Mouse (Mus musculus) lung, adult 2 months (tissue): ENCODE measurements at regions not wholly inside any gene's neighbourhood (a gene's known extent, or its start where the extent isn't known, plus 50 kb on each side); places are given as distances from the start of the nearest gene placed in this dataset.

Source experiments
- CTCF ChIP-seq: fragments of 200-500 bp; IDR thresholded peaks from 2 replicates; pipeline ENCODE4 v1.5.1; 2011; ENCODE audit warnings: mild to moderate bottlenecking, low read length, control low read depth; ENCODE audit not compliant: insufficient read depth
- POLR2A ChIP-seq: fragments of 200-500 bp; IDR thresholded peaks from 2 replicates; pipeline ENCODE4 v1.6.1; 2011; ENCODE audit warnings: low read depth, mild to moderate bottlenecking, control low read depth, low read length, borderline replicate concordance; ENCODE audit errors: extremely low read depth

GRCm38 (mm10) chr16:73108021-73108452 lies 799.9 kb downstream of the Robo1 start:
- TF ChIP-seq POLR2A (no peak), CTCF (no peak)
